Mouse (Mus musculus) stomach, embryonic 14.5 days (tissue): ENCODE results near the gene S100z. TPM values are rescaled to one million over a fixed set of nuclear protein-coding genes. Genes with fewer than 3 reads are reported as not detected.

Experiments used
- ATAC-seq: fragments of 200-750 bp; cut with Nextera tagmentation; 2 replicates; pipeline ENCODE4 v1.8.0; 2017; ENCODE audit warnings: low read depth, moderate TSS enrichment; ENCODE audit not compliant: insufficient number of reproducible peaks, insufficient read depth, low FRiP score
- H3K27ac ChIP-seq: fragments of 300-500 bp; sonication (generic); 2 replicates; pipeline ENCODE4 v1.5.1; 2014; ENCODE audit warnings: mild to moderate bottlenecking, low read length, moderate library complexity, mixed read lengths
- H3K27me3 ChIP-seq: fragments of 300-500 bp; sonication (generic); 2 replicates; pipeline ENCODE4 v1.6.1; 2014; ENCODE audit warnings: low read length, control low read depth, mixed read lengths; ENCODE audit not compliant: control insufficient read depth, insufficient read depth
- H3K36me3 ChIP-seq: fragments of 300-500 bp; sonication (generic); 2 replicates; pipeline ENCODE4 v1.6.1; 2014; ENCODE audit warnings: mild to moderate bottlenecking, control low read depth, low read length, moderate library complexity, mixed read lengths; ENCODE audit not compliant: control insufficient read depth, insufficient read depth
- H3K4me1 ChIP-seq: fragments of 300-500 bp; sonication (generic); 2 replicates; pipeline ENCODE4 v1.6.1; 2014; ENCODE audit warnings: low read length, control low read depth, mixed read lengths; ENCODE audit not compliant: control insufficient read depth, insufficient read depth
- H3K4me2 ChIP-seq: fragments of 300-500 bp; sonication (generic); replicated peaks from 2 replicates; pipeline ENCODE4 v1.6.1; 2014; ENCODE audit warnings: low read depth, low read length, control low read depth
- H3K4me3 ChIP-seq: fragments of 300-500 bp; sonication (generic); 2 replicates; pipeline ENCODE4 v1.5.1; 2014; ENCODE audit warnings: low read depth, low read length, control low read depth
- H3K9ac ChIP-seq: fragments of 300-500 bp; sonication (generic); replicated peaks from 2 replicates; pipeline ENCODE4 v1.6.1; 2014; ENCODE audit warnings: low read depth, mild to moderate bottlenecking, control low read depth, low read length, moderate library complexity, mixed read lengths
- H3K9me3 ChIP-seq: fragments of 300-500 bp; sonication (generic); 2 replicates; pipeline ENCODE4 v1.6.1; 2016; ENCODE audit warnings: low read depth, low read length, control low read depth; ENCODE audit not compliant: control insufficient read depth
- WGBS: fragments of 180-500 bp; shearing (Covaris S2); extraction: QIAGEN DNeasy Blood & Tissue Kit; methylation state at CpG from one replicate; pipeline ENCODE4 v1.1.7; 2014; 5-methylcytosine and 5-hydroxymethylcytosine counted together
- polyA plus RNA-seq: library from polyadenylated mRNA; unstranded; fragments of >200 nt; fragmentation: Nextera tagmentation; extraction: Ambion mirVana; gene quantifications from 2 replicates; pipeline ENCODE4 v1.2.1, GENCODE M21; 2014

S100z gene
- polyA plus RNA-seq = 0.78 TPM in 1 of 2 replicates, not detected in the other

DNA sequence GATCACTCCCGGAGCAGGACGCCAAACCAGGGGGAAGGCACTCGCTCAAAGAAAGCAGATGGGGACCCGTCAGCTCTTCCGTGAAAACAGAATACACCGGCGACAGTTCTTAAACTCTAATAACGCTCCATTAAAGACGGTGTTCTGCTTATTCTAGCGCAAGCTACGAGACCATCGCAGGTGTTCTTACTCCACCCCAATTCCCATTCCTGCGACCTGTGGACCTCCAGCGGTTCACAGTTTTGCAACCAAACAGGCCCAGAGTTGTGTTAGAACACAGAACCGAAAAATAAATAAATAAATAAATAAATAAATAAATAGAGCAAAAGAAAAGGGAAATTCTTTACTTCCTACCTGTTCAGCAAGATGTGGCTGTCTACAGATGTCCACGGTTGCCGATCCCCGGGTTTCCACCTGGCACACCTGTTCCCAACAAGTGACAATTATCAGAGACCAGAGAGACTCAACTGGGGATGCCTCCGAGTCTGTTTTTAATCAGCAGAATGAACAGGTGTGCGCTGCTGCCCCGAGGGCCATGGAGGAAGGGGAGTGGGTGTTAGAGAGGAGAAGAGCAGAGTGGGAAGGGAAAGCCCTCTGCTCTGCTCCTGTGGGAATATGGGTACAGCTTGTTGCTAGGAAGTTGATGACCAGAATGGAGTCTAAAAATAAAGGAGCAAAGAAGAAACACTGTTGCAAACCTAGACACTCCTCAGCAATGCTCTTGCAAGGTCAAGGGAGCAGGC is at the start of gene S100z:
TSS of gene S100z (minus strand) at position 51 of the 743 bp plus-strand sequence.
- Histone ChIP-seq H3K4me3 (no peak within 1 kb of the TSS), H3K4me2 (no peak within 1 kb of the TSS), H3K4me1 (no peaks in the 10 kb centered on the region), H3K27ac (no peak within 1 kb of the TSS), H3K36me3 (no peaks in the 10 kb centered on the region), H3K9me3 (no peaks in the 10 kb centered on the region), H3K27me3 (no peaks in the 10 kb centered on the region), H3K9ac (no peak within 1 kb of the TSS)
- no peak for ATAC-seq
- WGBS = 88% methylated on average over 21 of the region's 21 CpGs

DNA sequence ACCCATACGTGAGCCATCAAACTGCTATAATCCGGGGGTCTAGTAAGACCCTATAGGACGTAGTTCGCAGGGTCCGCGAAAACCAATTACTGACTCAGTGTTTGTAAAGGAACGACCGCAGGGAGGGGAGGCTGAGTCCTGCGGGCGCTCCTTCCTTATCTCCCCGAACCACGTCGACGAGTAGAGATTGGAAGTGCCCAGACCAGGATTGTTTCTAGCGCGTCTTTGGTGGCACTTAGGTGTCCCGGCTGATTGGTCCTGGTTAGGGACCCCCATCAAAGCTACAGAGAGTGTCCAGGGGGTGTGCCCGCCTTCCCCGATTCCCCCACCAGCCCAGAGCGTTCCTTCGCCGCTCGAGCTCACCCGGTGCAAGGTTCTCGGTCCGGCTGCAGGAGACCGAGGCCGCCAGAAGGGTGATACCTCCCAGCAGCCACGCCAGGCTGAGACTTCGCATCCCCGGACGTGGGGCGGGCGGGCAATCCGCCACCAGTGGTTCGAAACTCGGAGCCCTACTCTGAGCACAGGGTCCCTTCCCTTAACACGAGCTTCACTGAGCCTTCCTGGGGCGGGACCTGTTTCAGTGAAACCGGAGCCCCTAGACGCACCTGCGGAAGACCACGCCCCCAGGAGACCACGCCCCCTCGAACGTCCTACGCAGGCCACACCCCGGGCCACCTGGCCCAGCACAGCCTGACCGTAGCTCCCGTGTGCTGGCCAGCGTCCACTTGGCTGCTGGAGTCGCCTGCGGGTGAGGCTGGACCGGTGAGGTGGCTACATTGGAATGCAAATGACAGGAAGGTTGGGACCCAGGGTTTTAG is 46.4 kb upstream of the S100z start, which contains the start of gene F2rl1:
TSS of gene F2rl1 (minus strand) at position 554 of the 818 bp plus-strand sequence.
- Histone ChIP-seq H3K27ac (peak within 1 kb of the TSS; percentile 33; the same call in 1 of the 2 replicates), H3K4me1 (0 out of 2 replicates have a peak, but pooled peaks cover 5% of the 10 kb centered on the region)

DNA sequence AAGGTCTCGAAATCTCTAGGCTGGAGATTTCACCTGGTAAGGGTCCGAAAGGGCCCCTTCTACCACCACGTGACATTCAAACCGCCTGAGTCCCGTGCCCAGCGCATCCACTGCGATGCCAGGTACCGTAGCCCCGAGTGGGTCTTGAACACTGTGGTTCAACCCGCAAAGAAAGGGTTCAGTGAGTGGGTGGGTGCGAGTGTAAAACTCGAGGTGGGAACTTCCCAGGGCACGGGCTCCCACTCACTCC is 45.8 kb upstream of the S100z start:
- Histone ChIP-seq H3K4me1 (0 out of 2 replicates have a peak, but pooled peaks cover 5% of the 10 kb centered on the region), H3K36me3 (no peaks in the 10 kb centered on the region), H3K4me3 (peak overlapping the region; percentile 48), H3K9me3 (no peaks in the 10 kb centered on the region), H3K27ac (no peak overlapping the region), H3K9ac (peak overlapping the region; percentile 45), H3K4me2 (peak overlapping the region; percentile 89), H3K27me3 (peaks cover 9% of the 10 kb centered on the region)
- peak; percentile 1; the same call in 1 of the 2 replicates for ATAC-seq
- 0% methylated on average over 13 of the region's 13 CpGs for WGBS

More for the DNA sequence above, 46.4 kb upstream of the S100z start, which contains the start of gene F2rl1:
- Histone ChIP-seq H3K9me3 (no peaks in the 10 kb centered on the region), H3K27me3 (peaks cover 9% of the 10 kb centered on the region), H3K9ac (peak within 1 kb of the TSS; percentile 45), H3K36me3 (no peaks in the 10 kb centered on the region), H3K4me3 (peak within 1 kb of the TSS; percentile 48), H3K4me2 (peak within 1 kb of the TSS; percentile 89)
- under 1% methylated on average over 54 of the region's 54 CpGs for WGBS
- peak; percentile 88 for ATAC-seq

DNA sequence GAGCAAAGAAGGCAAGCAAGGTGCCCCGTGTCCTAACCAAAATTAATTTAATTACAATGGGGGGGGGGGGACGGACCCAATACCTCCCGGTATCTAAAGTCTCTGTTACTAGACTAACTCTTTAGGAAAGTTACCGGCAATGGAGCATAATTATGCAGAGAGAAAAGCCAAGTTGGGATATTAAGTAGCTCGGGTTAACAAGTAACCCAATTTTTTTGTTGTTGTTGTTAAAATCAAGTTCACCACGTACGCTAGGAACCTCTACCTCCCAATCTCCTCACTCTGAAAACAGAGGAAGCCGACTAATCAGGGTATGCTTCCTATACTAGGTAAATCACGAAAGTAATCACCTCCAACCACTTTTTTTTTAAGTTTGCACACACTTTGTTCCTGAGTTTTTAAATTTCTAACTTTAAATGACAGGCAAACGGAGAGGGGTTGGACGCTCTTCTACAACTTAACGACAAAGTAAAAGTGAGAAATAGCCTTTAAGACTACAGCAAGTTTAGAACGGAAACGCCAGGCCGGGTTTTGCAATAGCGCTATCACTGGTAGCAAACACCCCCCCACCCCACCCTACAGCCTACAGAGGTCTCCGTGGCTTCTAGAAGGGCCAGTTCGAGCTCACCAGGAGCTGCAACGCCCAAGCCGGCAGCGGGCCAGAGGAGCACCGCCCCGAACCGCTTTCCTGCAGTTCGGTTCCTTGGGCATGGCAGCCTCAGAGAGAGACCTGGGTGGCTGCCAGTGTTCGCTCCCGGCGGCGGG is 45.3 kb upstream of the S100z start:
- Histone ChIP-seq H3K27ac (no peak overlapping the region), H3K4me1 (0 out of 2 replicates have a peak, but pooled peaks cover 5% of the 10 kb centered on the region), H3K36me3 (no peaks in the 10 kb centered on the region), H3K27me3 (peaks cover 9% of the 10 kb centered on the region), H3K4me2 (peak overlapping the region; percentile 89), H3K9ac (peak overlapping the region; percentile 45), H3K4me3 (peak overlapping the region; percentile 48), H3K9me3 (no peaks in the 10 kb centered on the region)
- WGBS = 7% methylated on average over 29 of the region's 29 CpGs
- no peak for ATAC-seq

DNA sequence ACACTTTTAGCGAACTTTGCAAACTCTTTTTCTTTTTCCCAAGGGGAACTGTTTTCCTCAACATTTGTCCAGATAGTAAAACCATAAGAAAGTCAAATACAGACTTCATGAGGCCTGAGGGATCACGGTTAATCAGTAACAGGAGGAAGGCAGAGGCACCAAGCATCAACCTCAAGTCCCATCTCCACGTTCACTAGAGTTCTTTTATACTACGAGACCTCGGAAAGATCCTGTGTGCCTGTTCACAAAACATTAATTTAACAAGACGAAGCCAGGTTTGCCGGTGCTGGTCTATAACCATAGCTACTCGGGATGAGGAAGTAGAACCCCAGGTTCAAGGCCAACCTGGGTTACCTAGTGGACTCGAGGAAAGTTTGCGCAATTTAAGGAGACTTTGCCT is 43.7 kb upstream of the S100z start:
- Histone ChIP-seq H3K27ac (no peak overlapping the region), H3K4me2 (no peak overlapping the region), H3K36me3 (no peaks in the 10 kb centered on the region), H3K9me3 (no peaks in the 10 kb centered on the region), H3K4me3 (no peak overlapping the region), H3K9ac (no peak overlapping the region), H3K27me3 (peaks cover 9% of the 10 kb centered on the region), H3K4me1 (0 out of 2 replicates have a peak, but pooled peaks cover 5% of the 10 kb centered on the region)
- no peak for ATAC-seq
- WGBS = 75% methylated on average over 10 of the region's 10 CpGs

DNA sequence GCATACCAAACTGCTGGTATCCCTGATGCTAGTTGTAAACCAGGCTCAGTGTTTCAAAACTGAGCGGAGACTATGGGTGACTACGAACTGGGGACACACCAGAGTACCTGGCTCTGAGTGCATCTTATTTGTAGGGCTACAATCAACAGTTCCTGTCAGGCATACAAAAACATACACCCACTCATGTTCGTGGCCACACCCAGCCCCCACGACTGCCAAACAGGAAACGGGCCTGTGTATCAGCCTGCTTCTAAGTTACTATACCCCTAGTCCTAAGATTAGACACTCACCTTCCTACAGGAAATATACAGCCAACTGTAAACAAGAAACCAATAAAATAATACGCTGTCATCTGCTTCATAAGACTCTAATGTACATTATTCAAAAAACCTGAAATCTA is 42.5 kb upstream of the S100z start:
- Histone ChIP-seq H3K4me3 (no peak overlapping the region), H3K4me2 (no peak overlapping the region), H3K4me1 (0 out of 2 replicates have a peak, but pooled peaks cover 5% of the 10 kb centered on the region), H3K36me3 (no peaks in the 10 kb centered on the region), H3K9me3 (no peaks in the 10 kb centered on the region), H3K9ac (no peak overlapping the region), H3K27me3 (peaks cover 9% of the 10 kb centered on the region), H3K27ac (no peak overlapping the region)
- ATAC-seq = no peak
- WGBS = 83% methylated on average over 6 of the region's 6 CpGs

DNA sequence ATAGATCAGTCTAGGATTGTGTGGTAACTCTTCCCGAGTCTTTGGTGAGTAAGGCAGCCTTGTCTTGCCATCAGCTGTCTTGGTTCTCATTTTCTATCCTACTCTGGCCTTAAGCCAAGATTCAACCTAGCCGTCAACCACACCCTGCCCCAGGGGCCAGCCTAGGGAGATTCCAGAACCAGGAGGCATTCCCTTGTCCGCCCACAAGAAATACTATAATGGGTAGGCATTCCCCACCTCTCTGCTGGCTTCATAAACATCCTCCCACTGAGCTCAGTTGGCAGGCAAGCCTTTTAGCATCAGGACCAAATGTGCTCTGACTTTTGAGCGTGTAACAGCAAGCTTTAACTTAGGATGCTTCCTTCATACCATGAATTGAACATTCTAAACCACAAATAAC is 36.2 kb upstream of the S100z start:
- no peaks in the 10 kb centered on the region for H3K4me1 ChIP-seq
- ATAC-seq = no peak
- H3K9ac ChIP-seq = no peak overlapping the region
- no peak overlapping the region for H3K27ac ChIP-seq
- H3K9me3 ChIP-seq = no peaks in the 10 kb centered on the region
- H3K36me3 ChIP-seq = peaks cover 2% of the 10 kb centered on the region; the same call in 1 of the 2 replicates
- 71% methylated on average over 4 of the region's 4 CpGs for WGBS
- H3K4me3 ChIP-seq = no peak overlapping the region
- no peak overlapping the region for H3K4me2 ChIP-seq
- H3K27me3 ChIP-seq = no peaks in the 10 kb centered on the region

DNA sequence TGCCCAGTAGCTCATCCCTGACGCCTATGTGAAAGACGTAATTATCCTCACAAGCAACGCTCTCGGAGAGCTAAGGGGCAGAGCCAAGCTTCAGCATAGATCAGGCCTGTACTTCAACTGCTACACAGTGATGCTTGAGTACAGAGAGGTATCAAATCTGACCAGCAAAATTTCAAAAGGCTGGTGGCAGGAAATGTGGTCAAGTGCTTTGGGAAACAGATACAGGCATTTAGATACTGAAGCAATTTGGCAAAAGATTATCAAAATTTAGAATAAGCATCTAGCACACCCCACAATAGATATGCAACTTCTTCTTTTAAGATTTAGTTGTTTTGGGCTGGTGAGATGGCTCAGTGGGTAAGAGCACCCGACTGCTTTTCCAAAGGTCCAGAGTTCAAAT is 31.5 kb upstream of the S100z start:
- Histone ChIP-seq H3K9ac (no peak overlapping the region), H3K4me1 (no peaks in the 10 kb centered on the region), H3K4me2 (no peak overlapping the region), H3K36me3 (peaks cover 2% of the 10 kb centered on the region; the same call in 1 of the 2 replicates), H3K27ac (no peak overlapping the region), H3K9me3 (no peaks in the 10 kb centered on the region), H3K4me3 (no peak overlapping the region), H3K27me3 (no peaks in the 10 kb centered on the region)
- 86% methylated on average over 5 of the region's 5 CpGs for WGBS
- no peak for ATAC-seq
